Mouse (Mus musculus) C2C12 (cell line): ENCODE results near the gene Pbx1.

Experiments
- CEBPB ChIP-seq: IDR thresholded peaks from one replicate; pipeline ENCODE4 v1.6.1; 2011; ENCODE audit warnings: low read depth, mild to moderate bottlenecking, control low read depth, moderate library complexity
- CTCF ChIP-seq: IDR thresholded peaks from one replicate; pipeline ENCODE4 v1.5.1; 2011; ENCODE audit not compliant: control insufficient read depth, insufficient read depth, insufficient read length
- FOSL1 ChIP-seq: IDR thresholded peaks from one replicate; pipeline ENCODE4 v1.8.0; 2011; ENCODE audit warnings: mild to moderate bottlenecking, low read length; ENCODE audit not compliant: poor library complexity, insufficient read depth, severe bottlenecking
- MAX ChIP-seq: IDR thresholded peaks from one replicate; pipeline ENCODE4 v1.6.1; 2011; ENCODE audit warnings: mild to moderate bottlenecking, control low read depth
- MYOG ChIP-seq: IDR thresholded peaks from one replicate; pipeline ENCODE4 v1.6.1; 2011; ENCODE audit not compliant: control insufficient read depth, insufficient read length; ENCODE audit errors: extremely low read depth
- USF1 ChIP-seq: IDR thresholded peaks from one replicate; pipeline ENCODE4 v1.6.1; 2011; ENCODE audit warnings: low read depth, mild to moderate bottlenecking, control low read depth, moderate library complexity

- TF ChIP-seq CTCF (no peak), MAX (no peak), MYOG (no peak), CEBPB (no peak), FOSL1 (no peak), USF1 (no peak)
Observed at GRCm38 (mm10) chr1:168408757-168409156, 23.3 kb downstream of the Pbx1 start.
